Mouse (Mus musculus): ENCODE results near the gene Gm4869. TPM values are rescaled to one million over a fixed set of nuclear protein-coding genes. Genes with fewer than 3 reads are reported as not detected.

Gene Gm4869
- total and polyA plus RNA-seq, 3 experiments, result 0.08 TPM; not detected in 2

DNA sequence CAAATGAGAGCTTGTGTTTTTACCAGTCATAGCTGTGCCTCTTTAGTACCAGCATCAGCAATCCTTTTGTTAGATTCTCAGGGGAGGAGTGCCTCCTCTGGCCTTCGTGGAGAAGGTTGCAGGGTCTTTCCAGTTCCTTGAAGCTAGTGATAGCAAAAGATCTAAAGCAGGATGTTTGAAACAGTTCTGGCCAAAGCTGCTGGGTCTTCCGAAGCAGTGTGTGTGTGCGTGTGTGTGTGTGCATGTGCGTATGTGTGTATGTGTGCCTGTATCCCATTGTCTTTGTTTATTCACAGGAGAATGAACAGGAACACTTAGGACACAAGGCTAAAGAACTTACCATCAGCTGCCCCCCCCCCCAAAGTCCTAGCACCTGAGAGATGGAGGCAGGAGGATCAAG is 30.8 kb upstream of the Gm4869 start:
- TF ChIP-seq SMC3 (IDR thresholded peaks at IDR 0.05; ENCODE audit: low read depth, low read length) (no peak), TCF12 (IDR thresholded peaks at IDR 0.05; ENCODE audit: low read depth, low read length) (no peak), ZNF384 (IDR thresholded peaks at IDR 0.05; ENCODE audit: low read depth, low read length) (no peak), CTCF (IDR thresholded peaks at IDR 0.05 in 2 of 3, conservative IDR thresholded peaks at IDR 0.05 in 1 of 3; ENCODE audit: control insufficient read depth in 1 of 3, insufficient read depth in 1 of 3, low read depth in 2 of 3, low read length in 3 of 3, poor library complexity in 1 of 3, severe bottlenecking in 1 of 3) (no peak), MAX (IDR thresholded peaks at IDR 0.05; ENCODE audit: low read length) (no peak), GABPA (IDR thresholded peaks at IDR 0.05; ENCODE audit: low read depth, low read length) (no peak), MYB (IDR thresholded peaks at IDR 0.05; ENCODE audit: low read depth, low read length) (no peak), E2F4 (IDR thresholded peaks at IDR 0.05; ENCODE audit: borderline replicate concordance, low read depth, low read length) (no peak), ZMIZ1 (IDR thresholded peaks at IDR 0.05; ENCODE audit: low read depth, low read length) (no peak), CHD1 (IDR thresholded peaks at IDR 0.05; ENCODE audit: low read depth, low read length) (no peak), MEF2A (IDR thresholded peaks at IDR 0.05; ENCODE audit: extremely low read depth, insufficient replicate concordance, low read depth, low read length, poor library complexity, severe bottlenecking) (no peak), HCFC1 (IDR thresholded peaks at IDR 0.05; ENCODE audit: low read depth, low read length) (no peak), BHLHE40 (IDR thresholded peaks at IDR 0.05; ENCODE audit: borderline replicate concordance, low read depth, low read length) (no peak), CHD2 (IDR thresholded peaks at IDR 0.05; ENCODE audit: low read length) (no peak), MYC (IDR thresholded peaks at IDR 0.05; ENCODE audit: low read depth, low read length) (no peak), USF2 (IDR thresholded peaks at IDR 0.05; ENCODE audit: borderline replicate concordance in 1 of 2, insufficient read depth in 1 of 2, low read depth in 1 of 2, low read length in 2 of 2) (no peak)
- Histone ChIP-seq H3K9me3 (replicated peaks; ENCODE audit: insufficient read depth, low read length) (no peaks in the 10 kb centered on the region), H3K4me1 (ENCODE audit: control insufficient read depth in 1 of 2, insufficient read depth in 2 of 2, low read length in 2 of 2) (no peaks in the 10 kb centered on the region), H3K36me3 (ENCODE audit: control insufficient read depth in 1 of 2, insufficient read depth in 2 of 2, low read length in 2 of 2) (no peaks in the 10 kb centered on the region), H3K79me2 (ENCODE audit: control insufficient read depth, insufficient read depth, low read length, poor library complexity) (peaks cover 10% of the 10 kb centered on the region), H3K27me3 (ENCODE audit: control insufficient read depth in 1 of 2, insufficient read depth in 2 of 2, low read length in 2 of 2) (no peaks in the 10 kb centered on the region), H3K9ac (ENCODE audit: control insufficient read depth, low read depth, low read length, poor library complexity, severe bottlenecking) (no peak overlapping the region), H3K4me3 (ENCODE audit: control insufficient read depth in 1 of 2, insufficient read depth in 1 of 2, low read depth in 2 of 2, low read length in 2 of 2) (no peak overlapping the region), H3K27ac (ENCODE audit: control insufficient read depth, low read depth, low read length) (no peak overlapping the region)
- no peak for DNase-seq (ENCODE audit: low read depth, low spot score)

- DNase-seq (ENCODE audit: low read depth, low spot score), result no peak
- Histone ChIP-seq H3K36me3 (ENCODE audit: control insufficient read depth in 1 of 2, insufficient read depth in 2 of 2, low read length in 2 of 2) (peaks cover 1 to 17% of the 10 kb centered on the region in 2 experiments; a peak in 2 of 4 replicates), H3K9ac (ENCODE audit: control insufficient read depth, low read depth, low read length, poor library complexity, severe bottlenecking) (peak overlapping the region; percentile 96), H3K4me1 (ENCODE audit: control insufficient read depth in 1 of 2, insufficient read depth in 2 of 2, low read length in 2 of 2) (peaks cover 0 to 17% of the 10 kb centered on the region in 2 experiments), H3K9me3 (replicated peaks; ENCODE audit: insufficient read depth, low read length) (no peaks in the 10 kb centered on the region), H3K79me2 (ENCODE audit: control insufficient read depth, insufficient read depth, low read length, poor library complexity) (peaks cover 45% of the 10 kb centered on the region), H3K27me3 (ENCODE audit: control insufficient read depth in 1 of 2, insufficient read depth in 2 of 2, low read length in 2 of 2) (no peaks in the 10 kb centered on the region), H3K27ac (ENCODE audit: control insufficient read depth, low read depth, low read length) (peak overlapping the region; percentile 95), H3K4me3 (ENCODE audit: control insufficient read depth in 1 of 2, insufficient read depth in 1 of 2, low read depth in 2 of 2, low read length in 2 of 2) (peak overlapping the region; percentile 60 to 93)
- TF ChIP-seq ZNF384 (IDR thresholded peaks at IDR 0.05; ENCODE audit: low read depth, low read length) (peak; percentile 57; the same call in 1 of the 2 replicates), SIN3A (IDR thresholded peaks at IDR 0.05; ENCODE audit: low read length) (no peak), USF2 (IDR thresholded peaks at IDR 0.05; ENCODE audit: borderline replicate concordance in 1 of 2, insufficient read depth in 1 of 2, low read depth in 1 of 2, low read length in 2 of 2) (no peak)
These were observed 27.3 kb upstream of the Gm4869 start for GRCm38 (mm10) chr5:140418106-140418488.

Measured in MEL (cell line).